Mouse (Mus musculus): ENCODE measurements at regions not wholly inside any gene's neighbourhood (a gene's known extent, or its start where the extent isn't known, plus 50 kb on each side); places are given as distances from the start of the nearest gene placed in this dataset.
A peak's percentile ranks its signal among the peaks of the same experiment; 100 is the strongest.

GRCm38 (mm10) chr6:143714461-143714860 lies 547.4 kb downstream of the Etnk1 start:
- Histone ChIP-seq H3K36me3 (ENCODE audit: control insufficient read depth, insufficient read depth, low read length) (no peaks in the 10 kb centered on the region), H3K4me1 (ENCODE audit: control insufficient read depth, insufficient read depth, low read length) (no peaks in the 10 kb centered on the region), H3K4me3 (no peak overlapping the region), H3K27me3 (ENCODE audit: control insufficient read depth, insufficient read depth, low read length) (no peaks in the 10 kb centered on the region), H3K9ac (ENCODE audit: low read depth, low read length) (no peak overlapping the region), H3K79me2 (replicated peaks; ENCODE audit: control insufficient read depth, insufficient read depth, low read length) (no peaks in the 10 kb centered on the region), H3K27ac (no peak overlapping the region)
- no peak for DNase-seq
- 70% methylated on average over 10 of the region's 10 CpGs for WGBS
- TF ChIP-seq CTCF (IDR thresholded peaks at IDR 0.05) (no peak), EP300 (IDR thresholded peaks at IDR 0.05; ENCODE audit: insufficient read depth, low read depth, low read length) (no peak)
- intact Hi-C loops (cut with DNase I): no loop called here

GRCm38 (mm10) chr6:143750074-143750473 lies 583.1 kb downstream of the Etnk1 start:
- Histone ChIP-seq H3K4me3 (no peak overlapping the region), H3K36me3 (ENCODE audit: control insufficient read depth, insufficient read depth, low read length) (no peaks in the 10 kb centered on the region), H3K9ac (ENCODE audit: low read depth, low read length) (no peak overlapping the region), H3K4me1 (ENCODE audit: control insufficient read depth, insufficient read depth, low read length) (no peaks in the 10 kb centered on the region), H3K27ac (no peak overlapping the region), H3K27me3 (ENCODE audit: control insufficient read depth, insufficient read depth, low read length) (no peaks in the 10 kb centered on the region), H3K79me2 (replicated peaks; ENCODE audit: control insufficient read depth, insufficient read depth, low read length) (no peaks in the 10 kb centered on the region)
- intact Hi-C loops (cut with DNase I): no loop called here
- DNase-seq: no peak
- TF ChIP-seq CTCF (IDR thresholded peaks at IDR 0.05) (no peak), POLR2A (IDR thresholded peaks at IDR 0.05; ENCODE audit: insufficient read depth, low read depth, low read length) (no peak), EP300 (IDR thresholded peaks at IDR 0.05; ENCODE audit: insufficient read depth, low read depth, low read length) (no peak)

GRCm38 (mm10) chr6:143751076-143752070 lies 584.4 kb downstream of the Etnk1 start:
- no peak overlapping the region for H3K4me3 ChIP-seq
- peak; percentile 27 to 41 for DNase-seq
- intact Hi-C loops (cut with DNase I): no loop called here
- H3K27ac ChIP-seq: no peak overlapping the region
- H3K27me3 ChIP-seq (ENCODE audit: control insufficient read depth, insufficient read depth, low read length): no peaks in the 10 kb centered on the region
- H3K36me3 ChIP-seq (ENCODE audit: control insufficient read depth, insufficient read depth, low read length): no peaks in the 10 kb centered on the region
- WGBS: 61% methylated on average over 14 of the region's 14 CpGs
- no peaks in the 10 kb centered on the region for H3K79me2 ChIP-seq (replicated peaks; ENCODE audit: control insufficient read depth, insufficient read depth, low read length)
- H3K4me1 ChIP-seq (ENCODE audit: control insufficient read depth, insufficient read depth, low read length): no peaks in the 10 kb centered on the region
- no peak overlapping the region for H3K9ac ChIP-seq (ENCODE audit: low read depth, low read length)
- TF ChIP-seq CTCF (IDR thresholded peaks at IDR 0.05) (no peak), POLR2A (IDR thresholded peaks at IDR 0.05; ENCODE audit: insufficient read depth, low read depth, low read length) (0 out of 2 replicates have a peak, but pooled peaks have one; percentile 16)

GRCm38 (mm10) chr6:143757462-143757861 lies 590.4 kb downstream of the Etnk1 start:
- no peak overlapping the region for H3K27ac ChIP-seq
- 60% methylated on average over 3 of the region's 3 CpGs for WGBS
- H3K27me3 ChIP-seq (ENCODE audit: control insufficient read depth, insufficient read depth, low read length): no peaks in the 10 kb centered on the region
- H3K36me3 ChIP-seq (ENCODE audit: control insufficient read depth, insufficient read depth, low read length): no peaks in the 10 kb centered on the region
- no peaks in the 10 kb centered on the region for H3K4me1 ChIP-seq (ENCODE audit: control insufficient read depth, insufficient read depth, low read length)
- intact Hi-C loops (cut with DNase I): no loop called here
- no peak for TF ChIP-seq EP300 (IDR thresholded peaks at IDR 0.05; ENCODE audit: insufficient read depth, low read depth, low read length)
- no peak for TF ChIP-seq CTCF (IDR thresholded peaks at IDR 0.05)
- no peak for TF ChIP-seq POLR2A (IDR thresholded peaks at IDR 0.05; ENCODE audit: insufficient read depth, low read depth, low read length)
- no peak for DNase-seq
- H3K79me2 ChIP-seq (replicated peaks; ENCODE audit: control insufficient read depth, insufficient read depth, low read length): no peaks in the 10 kb centered on the region
- no peak overlapping the region for H3K4me3 ChIP-seq
- no peak overlapping the region for H3K9ac ChIP-seq (ENCODE audit: low read depth, low read length)

- DNase-seq: no peak
- Histone ChIP-seq H3K36me3 (ENCODE audit: control insufficient read depth, insufficient read depth, low read length) (no peaks in the 10 kb centered on the region), H3K27me3 (ENCODE audit: control insufficient read depth, insufficient read depth, low read length) (no peaks in the 10 kb centered on the region), H3K27ac (no peak overlapping the region), H3K79me2 (replicated peaks; ENCODE audit: control insufficient read depth, insufficient read depth, low read length) (no peaks in the 10 kb centered on the region), H3K4me1 (ENCODE audit: control insufficient read depth, insufficient read depth, low read length) (no peaks in the 10 kb centered on the region), H3K4me3 (no peak overlapping the region), H3K9ac (ENCODE audit: low read depth, low read length) (no peak overlapping the region)
- TF ChIP-seq EP300 (IDR thresholded peaks at IDR 0.05; ENCODE audit: insufficient read depth, low read depth, low read length) (no peak), POLR2A (IDR thresholded peaks at IDR 0.05; ENCODE audit: insufficient read depth, low read depth, low read length) (no peak), CTCF (IDR thresholded peaks at IDR 0.05) (no peak)
- intact Hi-C loops (cut with DNase I): no loop called here
- 66% methylated on average over 2 of the region's 2 CpGs for WGBS
These were observed 601.1 kb downstream of the Etnk1 start for GRCm38 (mm10) chr6:143768115-143768514.
